Mouse (Mus musculus) testis, postnatal 14 days (tissue): Measurements from ENCODE around the gene Efhc2.

Experiments
- DNase-seq: peaks from one replicate; pipeline ENCODE4 v3.0.0; 2021; ENCODE audit warnings: low spot score

Efhc2 gene

GRCm38 (mm10) chrX:17319126-17319583 is at the start of gene Efhc2:
Efhc2 (minus strand) TSS chrX:17319368.
- DNase-seq, result peak; percentile 3

- DNase-seq, result no peak
These were observed 45.9 kb upstream of the Efhc2 start for GRCm38 (mm10) chrX:17365114-17365513.

- no peak for DNase-seq
These were observed 18.8 kb downstream of the Efhc2 start for GRCm38 (mm10) chrX:17300349-17300880.

- DNase-seq, result no peak
These were observed 35.3 kb downstream of the Efhc2 start for GRCm38 (mm10) chrX:17283899-17284298.

- DNase-seq, result no peak
These were observed 94.0 kb downstream of the Efhc2 start for GRCm38 (mm10) chrX:17225141-17225540.

GRCm38 (mm10) chrX:17217451-17217850 is 101.7 kb downstream of the Efhc2 start:
- DNase-seq, result no peak

GRCm38 (mm10) chrX:17213515-17213914 is 105.7 kb downstream of the Efhc2 start:
- DNase-seq, result no peak

GRCm38 (mm10) chrX:17175748-17176147 is 143.4 kb downstream of the Efhc2 start:
- DNase-seq, result no peak

- DNase-seq, result no peak
These were observed 153.5 kb downstream of the Efhc2 start for GRCm38 (mm10) chrX:17165638-17166037.
